Mouse (Mus musculus): Measurements from ENCODE around the gene Sri. TPM values are rescaled to one million over a fixed set of nuclear protein-coding genes. Genes with fewer than 3 reads are reported as not detected.

The Sri gene
- total RNA-seq, 1 experiment: 93.0 TPM

DNA sequence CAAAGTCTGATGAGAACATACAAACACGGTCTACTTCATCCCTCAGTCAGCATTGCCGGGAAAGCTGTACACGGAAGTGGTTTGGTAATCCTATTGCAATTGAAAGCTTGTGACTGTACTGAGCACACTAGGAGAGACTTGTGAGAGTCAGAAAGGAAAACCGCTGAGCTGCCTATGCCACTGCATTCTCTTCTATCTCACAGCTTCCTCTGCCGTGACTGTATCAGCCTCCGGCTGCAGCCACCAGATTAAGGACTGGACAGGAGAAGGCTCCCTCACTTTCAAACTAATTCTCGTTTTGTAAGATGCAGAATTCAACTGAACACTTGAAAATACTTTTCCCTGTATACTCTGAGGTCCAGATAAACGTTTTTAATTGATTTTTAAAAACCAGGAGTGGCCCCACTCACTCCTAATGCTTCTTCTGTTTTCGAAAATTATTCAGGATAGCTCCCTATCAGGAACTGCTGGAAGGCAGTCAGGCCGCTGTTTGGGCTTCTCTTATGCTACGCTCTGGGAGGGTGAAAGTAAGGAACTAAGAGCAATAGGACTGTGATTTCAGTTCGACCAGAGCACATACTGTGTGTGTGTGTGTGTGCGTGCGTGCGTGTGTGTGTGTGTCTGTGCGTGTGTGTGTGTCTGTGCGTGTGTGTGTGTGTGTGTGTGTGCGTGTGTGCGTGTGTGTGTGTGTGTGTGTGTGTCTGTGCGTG lies 37.1 kb downstream of the Sri start:
- no peaks in the 10 kb centered on the region for H3K9me3 ChIP-seq (ENCODE audit: control insufficient read depth, insufficient read depth, low read depth, low read length)
- in situ Hi-C loops (cut with MboI; ENCODE audit: low sequenced_read_pairs in 2 of 2, unreplicated experiment in 2 of 2): no loop called here

DNA sequence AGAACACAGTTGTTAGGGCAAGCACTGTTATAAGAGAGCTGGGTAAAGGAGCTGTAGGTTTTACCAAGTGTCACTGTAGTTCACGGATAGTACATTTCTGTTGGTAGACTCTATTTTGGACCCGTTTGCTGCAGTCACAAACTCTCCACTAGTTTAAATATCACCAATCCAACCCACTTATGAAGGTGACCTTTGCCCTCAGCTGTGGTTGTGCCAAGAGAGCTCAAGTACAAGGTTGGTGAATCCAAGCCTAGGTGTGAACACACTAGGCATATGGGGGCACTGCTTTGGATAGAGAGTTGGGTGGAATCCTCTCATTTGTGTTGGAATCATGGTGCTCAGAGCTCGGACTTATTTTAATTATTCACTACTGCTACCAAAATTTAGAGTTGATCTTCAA lies 39.8 kb downstream of the Sri start:
- in situ Hi-C loops (cut with MboI; ENCODE audit: low sequenced_read_pairs in 2 of 2, unreplicated experiment in 2 of 2): no loop called here
- Histone ChIP-seq H3K4me3 (ENCODE audit: insufficient read depth in 1 of 2, low read depth in 1 of 2, low read length in 2 of 2, poor library complexity in 1 of 2, severe bottlenecking in 1 of 2) (no peak overlapping the region), H3K9me3 (ENCODE audit: control insufficient read depth, insufficient read depth, low read depth, low read length) (no peaks in the 10 kb centered on the region), H3K4me1 (ENCODE audit: control insufficient read depth in 2 of 2, insufficient read depth in 2 of 2, low read length in 2 of 2, poor library complexity in 1 of 2) (no peaks in the 10 kb centered on the region), H3K9ac (ENCODE audit: insufficient read depth, low read depth, low read length, poor library complexity, severe bottlenecking) (no peak overlapping the region), H3K36me3 (ENCODE audit: control insufficient read depth, insufficient read depth, low read length, poor library complexity, severe bottlenecking) (no peaks in the 10 kb centered on the region), H3K27ac (ENCODE audit: insufficient read depth, low read depth, low read length, poor library complexity, severe bottlenecking) (no peak overlapping the region)
- TF ChIP-seq HCFC1 (IDR thresholded peaks at IDR 0.05; ENCODE audit: borderline replicate concordance, insufficient read depth, low read length): no peak
- TF ChIP-seq MAFK (IDR thresholded peaks at IDR 0.05; ENCODE audit: insufficient read depth, low read depth, low read length): no peak
- TF ChIP-seq ZNF384 (IDR thresholded peaks at IDR 0.05; ENCODE audit: low read depth, low read length): no peak
- no peak for TF ChIP-seq CHD2 (IDR thresholded peaks at IDR 0.05; ENCODE audit: low read depth, low read length)
- TF ChIP-seq ZC3H11A (IDR thresholded peaks at IDR 0.05; ENCODE audit: borderline replicate concordance, low read depth, low read length): no peak
- DNase-seq (ENCODE audit: low read depth, low spot score): no peak

More for the DNA sequence above, 37.1 kb downstream of the Sri start:
- no peak overlapping the region for H3K4me3 ChIP-seq (ENCODE audit: insufficient read depth in 1 of 2, low read depth in 1 of 2, low read length in 2 of 2, poor library complexity in 1 of 2, severe bottlenecking in 1 of 2)
- H3K36me3 ChIP-seq (ENCODE audit: control insufficient read depth, insufficient read depth, low read length, poor library complexity, severe bottlenecking): no peaks in the 10 kb centered on the region
- no peaks in the 10 kb centered on the region for H3K4me1 ChIP-seq (ENCODE audit: control insufficient read depth in 2 of 2, insufficient read depth in 2 of 2, low read length in 2 of 2, poor library complexity in 1 of 2)
- DNase-seq (ENCODE audit: low read depth, low spot score): no peak
- H3K9ac ChIP-seq (ENCODE audit: insufficient read depth, low read depth, low read length, poor library complexity, severe bottlenecking): no peak overlapping the region
- no peak for TF ChIP-seq CHD2 (IDR thresholded peaks at IDR 0.05; ENCODE audit: low read depth, low read length)
- H3K27ac ChIP-seq (ENCODE audit: insufficient read depth, low read depth, low read length, poor library complexity, severe bottlenecking): no peak overlapping the region

DNA sequence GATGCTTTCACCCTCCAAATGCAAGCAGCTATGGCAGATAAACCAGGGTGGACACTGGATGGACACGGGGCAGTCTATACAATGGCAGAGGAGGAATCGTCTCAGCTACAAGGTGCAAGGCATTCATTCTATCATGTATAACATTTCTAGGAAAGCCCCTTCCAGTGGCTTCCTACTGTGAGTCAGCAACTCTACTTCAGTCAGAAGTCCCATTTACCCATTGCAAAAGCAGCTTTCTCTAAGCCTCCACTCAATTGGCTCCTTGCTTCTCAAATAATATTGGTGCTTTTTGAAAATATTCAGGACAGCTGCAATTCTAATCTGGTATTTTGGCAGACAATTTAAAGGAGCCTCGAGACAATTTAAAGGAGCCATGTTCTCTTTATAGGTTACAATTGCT lies 42.3 kb downstream of the Sri start:
- Histone ChIP-seq H3K27ac (ENCODE audit: insufficient read depth, low read depth, low read length, poor library complexity, severe bottlenecking) (no peak overlapping the region), H3K9me3 (ENCODE audit: control insufficient read depth, insufficient read depth, low read depth, low read length) (no peaks in the 10 kb centered on the region), H3K36me3 (ENCODE audit: control insufficient read depth, insufficient read depth, low read length, poor library complexity, severe bottlenecking) (no peaks in the 10 kb centered on the region), H3K4me3 (ENCODE audit: insufficient read depth in 1 of 2, low read depth in 1 of 2, low read length in 2 of 2, poor library complexity in 1 of 2, severe bottlenecking in 1 of 2) (no peak overlapping the region), H3K9ac (ENCODE audit: insufficient read depth, low read depth, low read length, poor library complexity, severe bottlenecking) (no peak overlapping the region), H3K4me1 (ENCODE audit: control insufficient read depth in 2 of 2, insufficient read depth in 2 of 2, low read length in 2 of 2, poor library complexity in 1 of 2) (no peaks in the 10 kb centered on the region)
- TF ChIP-seq HCFC1 (IDR thresholded peaks at IDR 0.05; ENCODE audit: borderline replicate concordance, insufficient read depth, low read length) (no peak), ZNF384 (IDR thresholded peaks at IDR 0.05; ENCODE audit: low read depth, low read length) (no peak), CHD2 (IDR thresholded peaks at IDR 0.05; ENCODE audit: low read depth, low read length) (no peak), ZC3H11A (IDR thresholded peaks at IDR 0.05; ENCODE audit: borderline replicate concordance, low read depth, low read length) (no peak), MAFK (IDR thresholded peaks at IDR 0.05; ENCODE audit: insufficient read depth, low read depth, low read length) (no peak)
- in situ Hi-C loops (cut with MboI; ENCODE audit: low sequenced_read_pairs in 2 of 2, unreplicated experiment in 2 of 2): no loop called here
- DNase-seq (ENCODE audit: low read depth, low spot score): no peak

DNA sequence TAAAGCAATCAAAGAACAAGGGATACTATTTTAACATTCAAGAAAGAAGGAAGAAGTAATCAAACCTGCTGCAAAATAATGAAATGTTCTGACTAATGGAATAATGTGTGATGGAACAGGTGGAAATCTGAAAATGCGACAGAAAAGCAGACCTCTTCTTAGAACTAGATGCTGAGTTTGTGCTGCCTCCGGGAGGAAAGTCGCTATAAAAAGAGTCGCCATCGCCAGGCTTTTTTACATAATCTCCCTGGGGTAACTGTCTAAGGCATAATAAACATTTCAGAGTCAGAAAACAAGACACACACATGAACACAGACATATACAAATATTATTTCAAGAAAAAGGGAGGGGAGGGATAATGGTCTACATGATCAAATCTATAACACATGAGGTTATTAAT lies 49.0 kb downstream of the Sri start:
- no peak for DNase-seq (ENCODE audit: low read depth, low spot score)
- Histone ChIP-seq H3K9ac (ENCODE audit: insufficient read depth, low read depth, low read length, poor library complexity, severe bottlenecking) (no peak overlapping the region), H3K27ac (ENCODE audit: insufficient read depth, low read depth, low read length, poor library complexity, severe bottlenecking) (no peak overlapping the region), H3K4me1 (ENCODE audit: control insufficient read depth in 2 of 2, insufficient read depth in 2 of 2, low read length in 2 of 2, poor library complexity in 1 of 2) (no peaks in the 10 kb centered on the region), H3K4me3 (ENCODE audit: insufficient read depth in 1 of 2, low read depth in 1 of 2, low read length in 2 of 2, poor library complexity in 1 of 2, severe bottlenecking in 1 of 2) (no peak overlapping the region), H3K9me3 (ENCODE audit: control insufficient read depth, insufficient read depth, low read depth, low read length) (no peaks in the 10 kb centered on the region), H3K36me3 (ENCODE audit: control insufficient read depth, insufficient read depth, low read length, poor library complexity, severe bottlenecking) (no peaks in the 10 kb centered on the region)
- no peak for TF ChIP-seq ZNF384 (IDR thresholded peaks at IDR 0.05; ENCODE audit: low read depth, low read length)
- TF ChIP-seq MAFK (IDR thresholded peaks at IDR 0.05; ENCODE audit: insufficient read depth, low read depth, low read length): no peak
- no peak for TF ChIP-seq ZC3H11A (IDR thresholded peaks at IDR 0.05; ENCODE audit: borderline replicate concordance, low read depth, low read length)
- no peak for TF ChIP-seq HCFC1 (IDR thresholded peaks at IDR 0.05; ENCODE audit: borderline replicate concordance, insufficient read depth, low read length)
- TF ChIP-seq CHD2 (IDR thresholded peaks at IDR 0.05; ENCODE audit: low read depth, low read length): no peak
- in situ Hi-C loops (cut with MboI; ENCODE audit: low sequenced_read_pairs in 2 of 2, unreplicated experiment in 2 of 2): no loop called here

DNA sequence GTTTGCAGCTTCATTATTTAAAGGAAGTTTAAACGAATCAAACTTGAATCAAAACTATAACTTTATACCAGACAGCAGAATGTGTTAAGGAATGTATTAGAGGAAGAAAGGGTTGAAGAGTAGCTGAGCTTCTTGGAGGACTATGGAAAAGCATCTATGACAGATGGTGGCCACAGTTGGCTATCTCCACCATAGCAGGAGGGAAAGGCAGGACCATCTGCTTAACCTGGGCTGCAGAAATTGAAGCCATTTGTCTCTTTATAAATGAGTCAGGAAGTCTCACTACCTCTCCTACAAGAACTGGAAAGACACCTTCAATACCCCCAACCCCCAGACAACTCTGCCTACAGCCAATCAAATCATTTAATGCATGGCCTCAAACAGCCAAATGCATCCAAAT lies 49.8 kb downstream of the Sri start:
- no peak for TF ChIP-seq ZC3H11A (IDR thresholded peaks at IDR 0.05; ENCODE audit: borderline replicate concordance, low read depth, low read length)
- Histone ChIP-seq H3K4me1 (ENCODE audit: control insufficient read depth in 2 of 2, insufficient read depth in 2 of 2, low read length in 2 of 2, poor library complexity in 1 of 2) (no peaks in the 10 kb centered on the region), H3K9ac (ENCODE audit: insufficient read depth, low read depth, low read length, poor library complexity, severe bottlenecking) (no peak overlapping the region), H3K9me3 (ENCODE audit: control insufficient read depth, insufficient read depth, low read depth, low read length) (no peaks in the 10 kb centered on the region), H3K36me3 (ENCODE audit: control insufficient read depth, insufficient read depth, low read length, poor library complexity, severe bottlenecking) (no peaks in the 10 kb centered on the region), H3K4me3 (ENCODE audit: insufficient read depth in 1 of 2, low read depth in 1 of 2, low read length in 2 of 2, poor library complexity in 1 of 2, severe bottlenecking in 1 of 2) (no peak overlapping the region), H3K27ac (ENCODE audit: insufficient read depth, low read depth, low read length, poor library complexity, severe bottlenecking) (no peak overlapping the region)
- in situ Hi-C loops (cut with MboI; ENCODE audit: low sequenced_read_pairs in 2 of 2, unreplicated experiment in 2 of 2): no loop called here
- no peak for DNase-seq (ENCODE audit: low read depth, low spot score)

All from ES-E14 (cell line).